In genomic region chr13:70637662-70638291, GRCm38 (mm10) we compare ENCODE assay signal across 8 mouse cellular contexts. TPM values are rescaled to one million over a fixed set of nuclear protein-coding genes. Genes with fewer than 3 reads are reported as not detected.
DNase-seq lines count a peak whose midpoint lies in the region; ATAC-seq lines count a peak whose summit lies in the region.

No protein-coding gene starts in this region.

- intact Hi-C loops in left cerebral cortex, postnatal 10 days (cut with DNase I): no loop called here

- ATAC-seq in inflammation-experienced regulatory T-cells, adult 6 months: peak; percentile 88
- peak; percentile 95 for ATAC-seq in megakaryocyte-erythroid progenitor cell, adult 5-6 weeks (replicated peaks; ENCODE audit: low FRiP score, low TSS enrichment, poor library complexity, severe bottlenecking)

- DNase-seq in adipocyte (ENCODE audit: low spot score): peak; percentile 98
- peak; percentile 95 for DNase-seq in embryo, embryonic 10 days (ENCODE audit: low spot score)
- peak; percentile 86 for DNase-seq in gastrocnemius, postnatal 10 days
- DNase-seq in left cerebral cortex, postnatal 10 days (ENCODE audit: extremely low spot score in 1 of 2, low spot score in 2 of 2): peak; percentile 96 to 97
- peak; percentile 96 for DNase-seq in right cerebral cortex, postnatal 25 days
- peak; percentile 92 to 94 for DNase-seq in urinary bladder, postnatal 4 days (ENCODE audit: low spot score in 2 of 2)

RNA-seq across cellular contexts. Expression of gene Ice1, which starts 0.3 kb away (rescaled TPM):
- 10 to 100 TPM; 20.7 to 30.7 TPM for total RNA-seq in gastrocnemius, postnatal 10 days (2021)
- 10 to 100 TPM; 11.1 to 28.4 (median 20.2) TPM for polyA plus RNA-seq in inflammation-experienced regulatory T-cells, adult 6 months (2017; shearing (Covaris generic))
- total RNA-seq in left cerebral cortex, postnatal 10 days (2021): 10 to 100 TPM; 79.1 to 81.6 TPM
- 34.9 and 41.7 TPM in 2 replicates for total RNA-seq in megakaryocyte-erythroid progenitor cell, adult 5-6 weeks (2014; fragmentation: Nextera tagmentation)
- total RNA-seq in megakaryocyte-erythroid progenitor cell, adult 5-6 weeks (2017): 34.6 and 44.0 TPM in 2 replicates

Comparison
In these comparisons a context has a peak if more than half of its experiments do, and no peak if none do; other contexts are left out.
1. Peak in every context shown above with its lines: DNase-seq and ATAC-seq.